Mouse (Mus musculus): ENCODE data around the gene Fkbp6.
A peak's percentile ranks its signal among the peaks of the same experiment; 100 is the strongest.

The Fkbp6 gene

DNA sequence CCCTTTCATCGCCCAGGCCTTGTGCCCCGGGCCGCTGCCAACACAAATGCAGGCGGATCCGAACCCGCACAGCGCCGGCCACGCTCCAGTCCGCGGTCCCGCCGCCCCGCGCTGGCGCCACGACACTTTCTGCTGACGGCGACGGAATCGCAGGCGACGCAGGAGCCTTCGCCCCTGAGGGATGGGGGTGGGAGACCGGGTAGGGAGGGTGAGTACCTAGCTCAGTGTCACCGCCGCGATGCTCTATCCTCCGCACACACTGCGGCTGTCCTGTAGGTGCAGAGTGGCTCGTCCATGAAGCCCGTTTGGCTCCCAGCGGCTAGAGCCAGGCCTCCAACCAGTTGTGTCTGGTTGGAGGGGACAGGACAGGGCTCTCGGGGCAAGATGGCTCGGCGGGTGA lies 73.2 kb downstream of the Fkbp6 start:
- no peak for DNase-seq (ENCODE audit: low read depth in 1 of 2, low spot score in 2 of 2)

DNA sequence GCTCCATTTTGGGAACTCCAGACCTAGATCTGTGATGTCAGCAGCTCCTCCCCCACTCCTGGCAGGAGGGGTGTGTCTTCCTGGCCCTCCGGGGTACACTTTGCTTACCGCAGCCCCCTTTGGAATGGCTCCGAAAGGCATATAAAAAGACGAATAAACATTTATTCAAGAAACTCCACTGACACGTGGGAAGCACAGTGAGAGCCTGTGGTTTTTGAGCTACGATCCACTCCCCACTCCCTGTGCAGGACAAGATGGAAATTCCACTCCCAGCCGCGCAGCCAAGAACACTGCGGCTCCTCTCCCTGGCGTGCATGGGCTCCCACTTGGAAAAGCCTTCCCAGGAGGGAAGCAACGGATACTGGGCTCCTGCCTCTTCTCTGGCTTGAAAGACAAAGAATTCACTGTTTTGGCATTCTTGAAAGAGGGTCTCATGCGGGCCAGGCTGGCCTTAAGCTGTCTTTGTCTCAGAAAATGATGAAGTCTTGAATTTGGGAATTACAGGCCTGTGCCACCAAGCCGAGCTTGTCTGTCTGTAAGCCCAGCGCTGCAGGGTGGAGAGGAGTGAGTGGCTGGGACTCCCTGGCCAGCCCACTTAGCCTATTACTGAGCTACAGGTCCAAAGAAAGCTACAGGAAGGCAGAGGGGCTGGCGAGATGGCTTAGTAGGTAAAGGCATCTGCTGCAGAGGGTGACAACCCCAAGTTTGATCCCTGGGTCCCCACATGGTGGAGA lies 75.0 kb downstream of the Fkbp6 start:
- DNase-seq (ENCODE audit: low read depth in 1 of 2, low spot score in 2 of 2), result no peak

DNA sequence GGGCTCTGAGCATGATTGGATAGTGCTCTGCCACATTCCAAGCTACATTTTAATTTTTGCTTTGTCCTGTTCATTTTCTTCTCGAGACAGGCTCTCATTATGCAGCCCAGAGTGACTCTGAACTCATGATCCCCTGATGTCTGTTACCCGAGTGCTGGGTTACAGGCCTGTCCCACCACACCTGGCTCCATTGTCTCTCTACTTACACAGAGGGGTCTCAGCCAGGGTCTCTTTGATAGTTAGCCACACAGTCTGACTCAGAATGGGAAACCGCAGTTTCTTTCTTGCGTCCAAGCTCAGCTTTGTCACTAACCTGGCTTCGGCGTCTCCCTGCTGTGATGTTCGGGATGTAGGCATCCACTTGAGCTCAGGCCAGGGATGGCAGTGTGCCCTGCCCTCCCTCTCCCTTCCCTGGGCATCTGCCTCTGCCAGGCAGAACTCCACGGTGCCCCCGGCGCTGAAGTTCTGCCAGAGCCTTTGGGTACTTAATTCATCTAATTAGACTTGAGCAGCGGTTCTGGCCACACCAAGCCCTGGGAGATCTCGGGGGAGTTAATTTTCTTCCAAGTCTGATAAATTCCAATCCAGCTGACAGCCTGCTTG lies 78.2 kb downstream of the Fkbp6 start:
- no peak for DNase-seq (ENCODE audit: low read depth in 1 of 2, low spot score in 2 of 2)

DNA sequence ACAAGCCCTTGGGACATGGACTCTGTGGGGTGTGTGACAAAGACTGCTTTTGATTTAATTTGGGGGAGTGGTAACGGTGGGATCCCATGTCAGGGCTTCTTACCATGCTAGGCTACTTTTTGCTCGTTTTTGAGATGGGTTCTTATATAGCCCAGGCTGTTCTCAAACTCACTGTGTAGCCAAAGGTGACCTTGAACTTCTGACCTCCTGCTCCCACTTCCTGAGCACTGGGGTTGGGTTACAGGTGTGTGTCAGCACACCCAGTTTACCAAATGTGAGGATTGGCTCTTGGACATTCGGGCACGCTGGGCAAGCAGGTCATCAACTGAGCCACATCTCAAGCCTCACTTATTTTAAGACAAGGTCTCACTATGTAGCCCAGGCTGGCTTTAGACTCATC lies 79.5 kb downstream of the Fkbp6 start:
- DNase-seq (ENCODE audit: low read depth in 1 of 2, low spot score in 2 of 2), result no peak

DNA sequence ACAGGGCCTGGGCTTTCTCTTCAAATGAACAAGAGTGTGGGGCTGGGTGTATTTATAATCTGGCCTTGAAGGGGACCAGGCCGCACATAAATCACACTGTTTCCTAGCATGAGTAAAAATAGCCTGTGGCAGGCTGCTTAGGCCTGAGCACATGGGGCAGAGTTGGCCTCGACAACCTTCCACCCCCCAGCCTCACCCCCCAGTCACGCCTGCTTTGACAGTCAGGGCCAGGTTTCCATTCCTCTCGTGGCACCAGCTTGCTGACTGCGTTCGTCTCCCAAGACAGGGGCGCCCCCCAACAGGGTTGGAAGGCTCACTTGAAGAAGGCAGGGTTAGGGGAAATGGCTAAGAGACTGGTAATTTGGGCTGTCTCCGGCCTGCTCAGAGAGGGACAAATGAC lies 80.4 kb downstream of the Fkbp6 start:
- DNase-seq (ENCODE audit: low read depth in 1 of 2, low spot score in 2 of 2), result no peak

DNA sequence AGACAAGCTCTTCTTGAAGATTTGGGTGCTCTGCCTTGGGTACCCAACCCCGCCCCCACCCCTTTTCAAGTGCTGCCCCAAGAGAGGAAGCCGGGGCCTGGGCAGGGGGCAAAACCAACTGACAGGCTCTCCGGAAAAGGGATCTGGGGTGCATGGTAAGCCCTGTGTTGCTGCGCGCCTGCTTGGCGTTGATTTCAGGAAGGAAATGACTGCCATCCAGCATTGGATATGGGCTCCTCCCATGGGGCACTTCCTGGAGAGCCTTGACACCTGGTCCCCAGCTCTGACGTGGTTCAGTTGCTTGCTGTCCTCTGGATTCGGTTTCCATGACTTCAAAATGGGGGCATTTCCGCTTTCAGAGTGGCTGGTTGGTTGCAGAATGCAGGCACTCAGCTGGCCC lies 85.3 kb downstream of the Fkbp6 start:
- peak; percentile 7 to 48 for DNase-seq (ENCODE audit: low read depth in 1 of 2, low spot score in 2 of 2)

DNA sequence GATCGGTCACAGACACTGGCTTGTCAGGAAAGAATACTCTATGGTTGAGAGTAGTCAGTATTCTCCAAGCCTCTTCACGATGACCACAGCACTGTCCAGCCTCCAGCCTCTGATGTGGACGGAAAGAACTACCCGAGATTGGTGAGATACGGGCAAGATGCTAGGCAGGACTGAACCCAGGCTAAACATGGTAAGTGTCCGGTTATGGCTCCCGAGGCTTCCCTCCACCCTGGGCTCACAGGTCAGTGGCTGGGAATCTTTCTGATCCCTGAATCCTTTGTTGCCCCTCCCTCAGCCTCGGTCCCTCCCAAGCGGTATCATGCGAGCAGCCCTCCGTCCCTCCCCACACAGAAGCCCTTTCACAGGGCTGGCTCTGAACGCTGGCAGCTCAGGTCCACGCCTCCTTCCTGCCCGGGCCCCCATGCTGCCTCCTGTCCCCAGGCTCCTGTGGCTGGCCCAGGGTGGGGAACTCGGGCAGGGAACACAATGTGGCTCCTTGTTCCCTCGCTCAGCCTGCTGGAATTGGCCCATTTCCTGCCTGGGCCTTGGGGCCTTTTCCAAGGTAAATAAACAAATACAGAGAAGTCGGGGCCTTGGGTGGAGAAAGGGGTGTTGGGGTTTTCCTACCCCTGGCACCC lies 85.9 kb downstream of the Fkbp6 start:
- no peak for DNase-seq (ENCODE audit: low read depth in 1 of 2, low spot score in 2 of 2)

DNA sequence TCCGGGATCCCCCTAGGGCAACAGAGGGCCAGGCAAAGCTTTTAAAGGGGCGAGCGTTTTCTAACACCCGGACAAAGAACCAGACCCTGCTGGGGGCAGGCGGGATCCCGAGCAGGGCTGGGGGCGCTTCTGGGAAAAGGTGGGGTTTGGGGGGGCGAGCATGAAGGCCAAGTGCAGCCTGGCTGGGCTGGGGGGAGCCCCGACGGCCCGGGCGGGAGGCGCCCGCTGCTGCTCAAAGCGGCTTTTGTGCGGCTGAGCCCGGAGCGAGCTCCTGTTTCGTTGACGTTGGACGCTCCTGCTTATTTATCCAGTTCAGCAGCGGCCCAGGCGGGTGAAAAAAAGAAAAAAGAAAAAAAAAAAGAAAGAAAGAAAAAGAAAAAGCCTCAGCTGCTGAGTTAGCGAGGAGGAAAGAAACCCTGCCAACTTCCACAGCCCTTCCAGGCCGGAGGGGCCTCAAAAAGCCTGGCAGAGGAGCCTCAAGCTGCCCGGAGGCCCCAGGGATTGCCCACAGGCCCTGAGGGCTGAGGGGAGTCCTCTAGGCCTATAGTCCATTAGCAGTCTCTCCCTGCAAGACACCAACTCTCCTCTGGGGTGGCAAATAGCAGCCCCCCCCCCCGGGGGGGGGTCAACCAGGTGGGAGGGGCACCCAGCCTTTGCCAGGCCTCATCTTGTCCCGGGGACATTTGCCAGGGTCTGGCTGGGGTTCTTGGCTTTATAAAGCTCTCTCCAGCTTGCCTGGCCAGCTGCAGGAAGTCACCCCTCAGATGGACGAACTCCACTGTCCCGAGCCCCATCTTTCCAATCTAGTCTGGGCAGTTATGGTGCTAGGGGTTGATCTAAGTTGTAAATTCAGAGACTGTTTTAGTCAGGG lies 91.3 kb downstream of the Fkbp6 start:
- no peak for DNase-seq (ENCODE audit: low read depth in 1 of 2, low spot score in 2 of 2)

DNA sequence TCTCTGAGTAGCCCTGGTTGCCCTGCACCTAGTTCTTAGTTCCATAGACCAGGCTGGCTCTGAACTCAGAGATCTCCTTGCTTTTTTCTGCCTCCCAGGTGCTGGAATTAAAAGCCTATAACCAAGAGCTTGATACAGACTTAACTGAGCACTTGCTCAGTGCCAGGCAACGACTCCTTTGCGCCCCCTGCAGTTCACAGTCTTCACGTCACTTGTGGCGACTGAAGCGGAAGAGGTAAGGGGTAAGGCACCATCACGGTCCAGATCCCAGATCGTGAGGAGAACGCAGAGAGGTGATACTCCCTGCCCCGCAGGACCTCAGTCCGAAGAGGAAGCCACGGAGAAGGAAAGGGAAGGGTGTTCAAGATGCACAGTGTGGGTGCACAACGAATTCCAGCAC lies 92.3 kb downstream of the Fkbp6 start:
- DNase-seq (ENCODE audit: low read depth in 1 of 2, low spot score in 2 of 2), result no peak

DNA sequence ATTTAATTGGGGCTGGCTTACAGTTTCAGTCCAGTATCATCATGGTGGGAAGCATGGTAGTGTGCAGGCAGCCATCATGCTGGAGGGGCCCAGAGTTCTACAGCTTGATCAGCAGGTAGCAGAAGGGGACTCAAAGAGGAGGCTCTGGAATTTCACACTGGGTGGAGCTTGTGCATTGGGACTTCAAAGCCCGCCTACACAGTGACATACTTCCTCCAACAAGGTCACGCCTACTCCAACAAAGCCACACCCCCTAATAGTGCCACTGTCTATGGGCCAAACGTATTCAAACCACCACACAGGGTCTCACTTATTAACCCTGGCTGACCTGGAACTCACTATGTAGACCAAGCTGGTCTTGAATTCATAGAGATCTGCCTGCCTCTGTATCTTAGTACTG lies 93.7 kb downstream of the Fkbp6 start:
- DNase-seq (ENCODE audit: low read depth in 1 of 2, low spot score in 2 of 2), result no peak

DNA sequence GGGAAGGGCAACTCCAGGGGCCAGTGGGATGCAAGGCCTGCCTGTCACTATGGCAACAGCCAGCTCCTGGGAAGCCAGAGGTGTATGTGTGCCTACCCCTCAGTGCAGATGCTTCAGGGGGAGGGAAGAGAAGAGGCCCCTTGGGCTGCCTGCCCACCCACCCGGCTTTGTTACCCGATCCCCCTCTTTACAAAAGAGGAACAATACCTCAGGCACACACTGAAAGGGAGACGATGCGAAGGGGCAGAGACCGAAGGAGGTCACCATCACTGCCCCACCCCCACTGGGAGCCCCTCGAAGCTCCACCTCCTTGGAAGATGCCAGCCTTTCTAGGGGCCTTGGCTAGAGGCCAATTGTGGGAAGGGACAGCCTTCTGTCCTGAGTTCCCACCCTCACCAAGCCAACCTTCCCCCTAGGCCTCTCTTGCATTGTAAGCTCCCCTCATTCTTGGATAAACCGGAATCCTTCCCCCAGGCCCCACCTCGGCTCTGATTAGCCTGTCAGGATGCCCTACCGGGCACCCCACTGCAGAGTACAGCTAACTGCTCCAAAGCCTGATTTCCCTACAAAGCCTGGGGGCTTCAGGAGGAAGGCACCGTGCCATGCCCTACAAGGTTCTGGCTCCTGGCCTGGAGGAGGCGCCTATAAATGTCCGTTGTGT lies 96.0 kb downstream of the Fkbp6 start:
- DNase-seq (ENCODE audit: low read depth in 1 of 2, low spot score in 2 of 2), result no peak

DNA sequence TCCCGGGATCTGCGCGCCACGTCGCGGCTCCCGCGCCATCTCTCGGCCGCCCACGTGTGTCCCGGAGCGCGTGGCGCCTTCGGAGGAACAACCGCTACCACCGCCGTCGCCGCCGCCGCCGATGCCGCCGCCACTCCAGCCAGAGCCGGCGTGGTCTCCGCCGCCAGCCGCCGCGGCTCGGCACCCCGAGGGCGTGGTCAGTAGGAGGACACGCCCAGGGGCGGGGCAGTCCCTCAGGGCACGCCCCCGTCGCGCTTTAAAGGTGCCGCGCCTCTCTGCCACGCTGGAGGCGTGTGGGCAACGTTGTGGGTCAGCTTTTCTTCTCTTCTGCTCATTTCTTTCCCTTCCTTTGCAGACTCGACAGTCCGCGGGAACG lies 98.8 kb downstream of the Fkbp6 start, which contains the start of gene Fzd9:
Fzd9 (minus strand) TSS at position 152 of the 376 bp plus-strand sequence.
- peak in 1 of 2 experiments; percentile 31 for DNase-seq (ENCODE audit: low read depth in 1 of 2, low spot score in 2 of 2)

DNA sequence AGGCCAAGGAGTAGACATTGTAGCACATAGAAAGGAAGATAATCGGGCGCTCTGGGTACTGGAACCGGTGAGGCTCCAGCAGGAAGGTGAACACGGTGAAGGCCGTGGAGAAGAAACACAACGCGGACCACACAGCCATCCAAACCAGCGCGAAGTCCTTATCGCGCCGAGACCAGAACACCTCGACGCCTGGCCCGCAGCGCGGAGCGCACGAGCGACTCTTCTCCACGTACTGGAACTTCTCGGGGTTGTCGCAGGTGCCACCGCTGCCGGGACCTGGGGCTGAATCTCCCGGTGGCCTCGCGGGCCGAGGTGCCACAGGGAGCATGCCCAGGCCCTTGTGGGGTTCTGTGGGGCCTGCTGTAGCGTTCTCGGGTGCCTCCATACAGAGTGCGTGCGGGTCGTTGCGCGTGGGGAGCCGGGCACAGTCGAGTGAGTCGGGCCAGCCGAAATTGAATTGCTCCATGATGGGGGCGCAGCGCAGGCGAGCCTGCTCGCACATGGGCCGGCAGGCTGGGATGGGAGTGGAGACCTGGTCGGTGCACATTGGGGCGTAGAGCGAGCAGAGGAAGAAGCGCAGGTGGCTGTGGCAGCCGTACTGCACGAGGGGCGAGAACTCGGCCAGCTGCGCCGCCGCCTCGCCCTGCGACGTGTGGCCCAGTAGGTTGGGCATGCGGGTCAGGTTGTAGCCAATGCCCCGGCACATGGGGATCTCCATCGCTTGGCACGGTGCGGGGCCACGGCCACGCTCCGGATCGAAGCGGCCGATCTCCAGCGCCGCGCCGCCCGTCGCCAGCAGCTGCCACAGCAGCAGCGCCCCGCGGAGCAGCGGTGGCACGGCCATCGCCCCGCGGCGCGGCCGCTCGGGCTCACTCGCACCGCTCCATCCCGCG lies 99.4 kb downstream of the Fkbp6 start:
- no peak for DNase-seq (ENCODE audit: low read depth in 1 of 2, low spot score in 2 of 2)

DNA sequence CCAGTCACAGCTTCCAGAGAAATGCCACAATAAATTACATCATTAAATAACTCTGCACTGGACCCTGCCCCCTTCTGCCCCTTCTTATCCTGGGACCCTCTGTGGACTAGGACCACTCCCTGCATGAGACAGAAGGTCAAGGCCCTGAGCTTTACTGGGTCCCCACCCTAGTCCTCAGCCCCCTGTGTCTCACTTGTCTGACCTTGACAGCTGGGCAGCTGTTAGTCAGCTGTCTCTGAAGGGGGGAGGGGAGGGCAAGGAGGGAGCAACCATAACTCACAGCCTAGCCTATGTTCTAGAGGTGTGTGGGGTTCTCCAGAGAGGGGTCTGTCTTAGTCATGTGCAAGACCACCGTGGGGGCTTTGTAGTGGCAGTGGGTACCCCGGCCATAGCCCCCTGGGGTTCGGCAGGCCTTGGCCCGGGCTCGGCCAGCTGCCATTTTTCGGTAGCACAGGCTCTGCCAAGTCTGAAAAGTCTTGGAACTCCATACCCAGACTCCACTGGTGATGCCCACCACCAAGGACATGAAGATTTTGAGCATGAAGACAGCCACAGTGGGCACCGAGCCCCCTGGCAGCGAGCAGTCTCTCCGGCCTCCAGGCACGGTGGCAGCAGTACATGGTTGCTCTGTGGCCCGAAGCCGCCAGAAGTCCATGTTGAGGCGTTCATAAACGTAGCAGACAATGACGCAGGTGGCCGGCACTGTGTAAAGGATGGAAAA lies 100.7 kb downstream of the Fkbp6 start:
- DNase-seq (ENCODE audit: low read depth in 1 of 2, low spot score in 2 of 2), result no peak

DNA sequence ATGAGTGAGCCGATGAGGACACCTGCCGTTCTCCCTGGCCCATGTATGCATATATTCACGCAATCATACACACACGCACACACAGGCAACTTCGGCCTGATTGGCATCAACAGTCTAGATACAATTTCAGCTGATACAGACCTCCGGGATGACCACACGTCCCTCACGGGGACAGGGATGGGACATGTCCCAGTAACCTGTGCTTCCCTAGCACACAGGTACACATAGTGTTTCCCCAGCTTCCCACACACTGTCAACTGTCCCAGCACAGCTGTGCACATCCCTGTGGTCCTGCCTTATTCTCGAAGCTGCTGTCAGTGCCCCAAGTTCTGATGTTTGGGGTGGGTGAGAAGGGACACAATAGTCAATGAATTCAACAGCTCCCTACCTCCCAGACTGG lies 102.5 kb downstream of the Fkbp6 start:
- DNase-seq (ENCODE audit: low read depth in 1 of 2, low spot score in 2 of 2), result no peak

DNA sequence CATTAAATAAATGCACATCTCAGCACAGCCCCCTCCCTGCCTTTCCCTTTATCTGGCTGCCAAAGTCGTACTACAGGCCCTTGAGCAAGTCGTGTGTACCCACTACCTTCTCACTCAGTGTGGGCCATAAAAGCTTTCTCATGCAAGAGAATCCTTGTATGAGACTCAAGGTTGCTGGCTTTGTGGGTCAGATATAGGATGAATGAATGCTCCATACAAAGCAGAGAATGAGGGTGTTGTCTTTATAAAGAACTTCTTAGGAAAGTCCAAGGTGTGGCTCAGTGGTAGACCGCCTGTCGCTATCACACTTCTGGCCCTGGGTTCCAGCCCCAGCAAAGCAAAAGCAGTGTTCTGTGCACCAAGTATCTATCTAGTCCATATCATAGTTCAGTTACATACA lies 103.3 kb downstream of the Fkbp6 start:
- DNase-seq (ENCODE audit: low read depth in 1 of 2, low spot score in 2 of 2), result no peak

DNA sequence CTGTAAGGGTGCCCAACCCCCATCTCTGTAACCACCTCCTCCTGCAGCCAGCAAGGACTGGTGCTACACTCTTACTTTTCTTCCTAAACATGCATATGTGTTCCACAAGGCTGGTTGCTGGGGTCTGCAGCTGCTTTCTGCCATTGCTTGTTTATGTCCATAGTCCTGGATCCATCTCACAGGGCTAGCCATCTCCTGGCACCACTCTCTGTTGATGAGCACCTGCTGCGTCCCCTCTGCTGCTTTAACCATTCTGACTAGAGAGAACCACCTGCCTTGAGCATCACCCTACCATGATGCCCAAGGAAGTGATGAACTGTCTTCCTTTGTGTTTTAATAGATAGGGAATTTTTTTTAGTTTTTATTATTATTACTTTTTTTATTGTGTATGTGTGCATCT lies 106.7 kb downstream of the Fkbp6 start:
- no peak for DNase-seq (ENCODE audit: low read depth in 1 of 2, low spot score in 2 of 2)

DNA sequence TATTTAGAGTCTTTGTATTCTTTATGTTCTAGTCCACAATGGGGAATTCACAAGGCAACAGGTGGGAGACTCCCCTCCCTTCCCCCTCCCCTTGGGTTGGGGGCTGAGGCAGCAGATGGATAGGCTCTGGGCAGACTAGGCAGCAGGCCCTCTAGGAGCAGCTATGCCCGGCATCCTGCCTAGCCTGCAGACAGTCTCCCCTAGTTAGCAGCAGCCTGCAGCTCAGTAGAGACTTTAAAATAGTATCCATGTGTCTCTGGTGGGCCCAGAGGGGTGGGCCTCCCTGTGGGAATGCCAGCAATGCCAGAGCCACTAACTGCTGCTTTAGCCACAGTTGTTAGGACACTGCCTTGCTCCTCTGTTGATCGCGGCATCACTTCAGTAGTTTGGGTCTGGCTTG lies 107.2 kb downstream of the Fkbp6 start:
- no peak for DNase-seq (ENCODE audit: low read depth in 1 of 2, low spot score in 2 of 2)

DNA sequence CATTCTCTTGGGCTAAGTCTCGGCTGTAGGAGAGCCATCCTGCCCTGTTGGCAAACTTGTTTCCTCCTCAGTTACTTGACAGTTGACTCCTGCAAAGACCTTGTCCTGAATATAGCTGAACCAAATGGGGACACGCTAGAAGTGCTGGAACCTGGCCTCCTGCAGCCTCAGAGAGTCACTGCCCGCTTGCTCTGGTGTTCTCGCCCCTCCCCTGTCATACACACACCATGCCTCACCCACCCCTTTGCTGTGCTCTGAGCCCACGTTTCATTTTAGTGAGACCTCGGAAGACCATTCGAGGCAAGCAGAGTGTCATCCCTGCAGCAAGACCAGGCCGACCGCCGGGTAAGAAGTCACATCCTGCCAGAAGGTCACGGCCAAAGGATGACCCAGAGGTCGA lies 107.7 kb downstream of the Fkbp6 start:
- DNase-seq (ENCODE audit: low read depth in 1 of 2, low spot score in 2 of 2), result no peak

Data from monocyte, adult 2 months (primary cell).